Mouse (Mus musculus) lung, embryonic 14.5 days (tissue): ENCODE measurements around the gene Pgap3. TPM values are rescaled to one million over a fixed set of nuclear protein-coding genes. Genes with fewer than 3 reads are reported as not detected.
A peak's percentile ranks its signal among the peaks of the same experiment; 100 is the strongest.
"Not testable (repeated sequence)": the region's sequence is repeated elsewhere in the genome, so short reads cannot be mapped to it uniquely, and the experiment has no call there.

ENCODE experiments used
- ATAC-seq: fragments of 200-750 bp; cut with Nextera tagmentation; 2 replicates; pipeline ENCODE4 v1.8.0; 2017; ENCODE audit warnings: mild to moderate bottlenecking, moderate TSS enrichment, moderate library complexity; ENCODE audit not compliant: insufficient read depth
- DNase-seq: peaks from one replicate; pipeline ENCODE4 v3.0.0-alpha.2; 2015
- H3K27ac ChIP-seq: fragments of 300-500 bp; sonication (generic); 2 replicates; pipeline ENCODE4 v1.5.1; 2014; ENCODE audit warnings: low read depth, mild to moderate bottlenecking, moderate library complexity
- H3K27me3 ChIP-seq: fragments of 300-500 bp; sonication (generic); 2 replicates; pipeline ENCODE4 v1.6.1; 2014; ENCODE audit warnings: low read length, control low read depth; ENCODE audit not compliant: insufficient read depth
- H3K36me3 ChIP-seq: fragments of 300-500 bp; sonication (generic); 2 replicates; pipeline ENCODE4 v1.6.1; 2014; ENCODE audit warnings: control low read depth; ENCODE audit not compliant: insufficient read depth
- H3K4me1 ChIP-seq: fragments of 300-500 bp; sonication (generic); 2 replicates; pipeline ENCODE4 v1.6.1; 2014; ENCODE audit warnings: antibody characterized with exemption, control low read depth; ENCODE audit not compliant: insufficient read depth
- H3K4me2 ChIP-seq: fragments of 300-500 bp; sonication (generic); 2 replicates; pipeline ENCODE4 v1.6.1; 2014; ENCODE audit warnings: mild to moderate bottlenecking
- H3K4me3 ChIP-seq: fragments of 300-500 bp; sonication (generic); 2 replicates; pipeline ENCODE4 v1.5.1; 2014; ENCODE audit warnings: low read depth, low read length
- H3K9ac ChIP-seq: fragments of 300-500 bp; sonication (generic); 2 replicates; pipeline ENCODE4 v1.6.1; 2014
- H3K9me3 ChIP-seq: fragments of 300-500 bp; sonication (generic); 2 replicates; pipeline ENCODE4 v1.6.1; 2016; ENCODE audit warnings: low read depth, low read length, control low read depth
- CTCF ChIP-seq: IDR thresholded peaks from 2 replicates; pipeline ENCODE4 v1.5.1; 2016; ENCODE audit warnings: antibody characterized with exemption, low read depth
- WGBS: fragments of 180-500 bp; shearing (Covaris S2); extraction: QIAGEN DNeasy Blood & Tissue Kit; methylation state at CpG from one replicate; pipeline ENCODE4 v1.1.7; 2014; 5-methylcytosine and 5-hydroxymethylcytosine counted together
- polyA plus RNA-seq: library from polyadenylated mRNA; unstranded; fragments of >200 nt; fragmentation: Nextera tagmentation; extraction: Ambion mirVana; gene quantifications from 2 replicates; pipeline ENCODE4 v1.2.1, GENCODE M21; 2014

Pgap3 gene
- polyA plus RNA-seq, 1 experiment from 2014 or later, result 11.6 TPM

GRCm38 (mm10) chr11:98384216-98384615 is 16.1 kb downstream of the Pgap3 start:
- Histone ChIP-seq H3K36me3 (peaks cover 18% of the 10 kb centered on the region), H3K4me1 (no peaks in the 10 kb centered on the region), H3K27me3 (peaks cover 37% of the 10 kb centered on the region), H3K9ac (no peak overlapping the region), H3K4me2 (peak overlapping the region; percentile 15; the same call in 1 of the 2 replicates), H3K27ac (no peak overlapping the region), H3K9me3 (no peaks in the 10 kb centered on the region), H3K4me3 (no peak overlapping the region)
- DNase-seq (no peak), ATAC-seq (no peak)
- 72% methylated on average over 20 of the region's 20 CpGs for WGBS
- TF ChIP-seq CTCF, result no peak

- Histone ChIP-seq H3K9me3 (no peaks in the 10 kb centered on the region), H3K4me3 (no peak within 1 kb of the TSS), H3K9ac (no peak within 1 kb of the TSS), H3K4me2 (peak within 1 kb of the TSS; percentile 15; the same call in 1 of the 2 replicates), H3K36me3 (peaks cover 26% of the 10 kb centered on the region), H3K27me3 (peaks cover 37% of the 10 kb centered on the region), H3K4me1 (no peaks in the 10 kb centered on the region), H3K27ac (no peak within 1 kb of the TSS)
- DNase-seq (no peak), ATAC-seq (no peak)
- TF ChIP-seq CTCF, result no peak
- 54% methylated on average over 14 of the region's 14 CpGs for WGBS
Observed at GRCm38 (mm10) chr11:98383261-98384030, 16.8 kb downstream of the Pgap3 start, which contains the start of gene Tcap. Gene Tcap (plus strand): TSS chr11:98383811.

- not testable (repeated sequence) for DNase-seq, H3K9me3 ChIP-seq, H3K4me2 ChIP-seq, H3K9ac ChIP-seq, H3K4me1 ChIP-seq, H3K27ac ChIP-seq, H3K4me3 ChIP-seq, ATAC-seq
- Histone ChIP-seq H3K36me3 (peaks cover 36% of the 10 kb centered on the region), H3K27me3 (peaks cover 28% of the 10 kb centered on the region)
- peak; percentile 19; the same call in 1 of the 2 replicates for TF ChIP-seq CTCF
- WGBS, result 11% methylated on average over 2 of the region's 2 CpGs
Observed at GRCm38 (mm10) chr11:98382405-98382804, 17.9 kb downstream of the Pgap3 start.

GRCm38 (mm10) chr11:98381651-98382050 is 18.6 kb downstream of the Pgap3 start:
- Histone ChIP-seq H3K9me3 (no peaks in the 10 kb centered on the region), H3K27me3 (peaks cover 21% of the 10 kb centered on the region), H3K9ac (no peak overlapping the region), H3K4me2 (no peak overlapping the region), H3K36me3 (peaks cover 44% of the 10 kb centered on the region), H3K4me1 (no peaks in the 10 kb centered on the region), H3K27ac (no peak overlapping the region), H3K4me3 (no peak overlapping the region)
- WGBS, result 91% methylated on average over 2 of the region's 2 CpGs
- DNase-seq (no peak), ATAC-seq (no peak)
- TF ChIP-seq CTCF, result no peak

- Histone ChIP-seq H3K27ac (no peak overlapping the region), H3K36me3 (peaks cover 59% of the 10 kb centered on the region), H3K4me2 (no peak overlapping the region), H3K4me1 (no peaks in the 10 kb centered on the region), H3K4me3 (no peak overlapping the region), H3K9ac (peak overlapping the region; percentile 16; the same call in 1 of the 2 replicates), H3K9me3 (no peaks in the 10 kb centered on the region), H3K27me3 (peaks cover 5% of the 10 kb centered on the region; the same call in 1 of the 2 replicates)
- 66% methylated on average over 6 of the region's 6 CpGs for WGBS
- DNase-seq, result no peak
- no peak for TF ChIP-seq CTCF
- ATAC-seq, result no peak
Observed at GRCm38 (mm10) chr11:98380106-98380505, 20.2 kb downstream of the Pgap3 start.

- H3K9me3 ChIP-seq, result no peaks in the 10 kb centered on the region
Observed at GRCm38 (mm10) chr11:98379379-98379778, 20.9 kb downstream of the Pgap3 start.

GRCm38 (mm10) chr11:98377787-98378186 is 22.5 kb downstream of the Pgap3 start:
- Histone ChIP-seq H3K4me2 (no peak overlapping the region), H3K27ac (no peak overlapping the region), H3K4me1 (no peaks in the 10 kb centered on the region), H3K9ac (no peak overlapping the region), H3K9me3 (no peaks in the 10 kb centered on the region), H3K4me3 (no peak overlapping the region), H3K36me3 (peaks cover 71% of the 10 kb centered on the region), H3K27me3 (no peaks in the 10 kb centered on the region)
- no peak for DNase-seq
- TF ChIP-seq CTCF, result no peak
- no peak for ATAC-seq
- whole genome bisulfite sequencing, result 79% methylated on average over 11 of the region's 11 CpGs

More at GRCm38 (mm10) chr11:98379379-98379778, 20.9 kb downstream of the Pgap3 start:
- Histone ChIP-seq H3K36me3 (peaks cover 66% of the 10 kb centered on the region), H3K4me2 (no peak overlapping the region), H3K9ac (no peak overlapping the region), H3K27ac (peak overlapping the region; percentile 42; the same call in 1 of the 2 replicates), H3K4me1 (no peaks in the 10 kb centered on the region), H3K27me3 (no peaks in the 10 kb centered on the region), H3K4me3 (no peak overlapping the region)
- TF ChIP-seq CTCF, result no peak
- DNase-seq (no peak), ATAC-seq (no peak)
- 76% methylated on average over 7 of the region's 7 CpGs for WGBS
